Mouse (Mus musculus) ES-Bruce4 (cell line): ENCODE measurements at regions not wholly inside any gene's neighbourhood (a gene's known extent, or its start where the extent isn't known, plus 50 kb on each side); places are given as distances from the start of the nearest gene placed in this dataset.

ENCODE experiments used
- H3K27ac ChIP-seq: 2 replicates; pipeline ENCODE4 v1.5.1; 2012; ENCODE audit warnings: low read length, inconsistent platforms; ENCODE audit not compliant: insufficient read depth
- H3K27me3 ChIP-seq: 2 replicates; pipeline ENCODE4 v1.6.1; 2012; ENCODE audit warnings: mild to moderate bottlenecking, low read length, inconsistent platforms; ENCODE audit not compliant: control insufficient read depth, poor library complexity, insufficient read depth, severe bottlenecking
- H3K36me3 ChIP-seq: 2 replicates; pipeline ENCODE4 v1.6.1; 2012; ENCODE audit warnings: inconsistent platforms, mild to moderate bottlenecking, low read length, moderate library complexity; ENCODE audit not compliant: control insufficient read depth, poor library complexity, insufficient read depth, severe bottlenecking
- H3K4me1 ChIP-seq: one replicate; pipeline ENCODE4 v1.8.1; 2011; ENCODE audit warnings: low read length; ENCODE audit not compliant: control insufficient read depth, insufficient read depth
- H3K4me3 ChIP-seq: 2 replicates; pipeline ENCODE4 v1.5.1; 2011; ENCODE audit warnings: low read depth, mild to moderate bottlenecking, low read length
- H3K9ac ChIP-seq: 2 replicates; pipeline ENCODE4 v1.6.1; 2012; ENCODE audit warnings: low read depth, mild to moderate bottlenecking, inconsistent platforms; ENCODE audit not compliant: poor library complexity, severe bottlenecking
- H3K9me3 ChIP-seq: replicated peaks from 2 replicates; pipeline ENCODE4 v1.6.1; 2012; ENCODE audit warnings: mild to moderate bottlenecking, low read length, inconsistent platforms; ENCODE audit not compliant: control insufficient read depth, poor library complexity, insufficient read depth, severe bottlenecking
- CTCF ChIP-seq: IDR thresholded peaks from one replicate; pipeline ENCODE4 v1.8.1; 2011; ENCODE audit warnings: low read depth, low read length
- EP300 ChIP-seq: IDR thresholded peaks from 2 replicates; pipeline ENCODE4 v1.6.1; 2011; ENCODE audit warnings: low read depth, low read length; ENCODE audit not compliant: insufficient read depth
- POLR2A ChIP-seq: IDR thresholded peaks from one replicate; pipeline ENCODE4 v1.8.1; 2011; ENCODE audit warnings: low read length; ENCODE audit not compliant: insufficient read depth

GRCm38 (mm10) chr10:117463636-117464035, 83.8 kb upstream of the Cpsf6 start:
- TF ChIP-seq POLR2A = no peak
- no peak for TF ChIP-seq EP300
- TF ChIP-seq CTCF = no peak
- no peak overlapping the region for H3K27ac ChIP-seq
- no peak overlapping the region for H3K9ac ChIP-seq
- peaks cover 2% of the 10 kb centered on the region for H3K4me1 ChIP-seq
- H3K9me3 ChIP-seq = no peaks in the 10 kb centered on the region
- H3K4me3 ChIP-seq = no peak overlapping the region
- H3K27me3 ChIP-seq = no peaks in the 10 kb centered on the region
- no peaks in the 10 kb centered on the region for H3K36me3 ChIP-seq

- TF ChIP-seq EP300 (no peak), POLR2A (no peak), CTCF (no peak)
- Histone ChIP-seq H3K36me3 (no peaks in the 10 kb centered on the region), H3K9ac (no peak overlapping the region), H3K27ac (no peak overlapping the region), H3K4me1 (peaks cover 2% of the 10 kb centered on the region), H3K4me3 (no peak overlapping the region), H3K27me3 (no peaks in the 10 kb centered on the region), H3K9me3 (no peaks in the 10 kb centered on the region)
Measured at GRCm38 (mm10) chr10:117462921-117463320, 83.1 kb upstream of the Cpsf6 start.

GRCm38 (mm10) chr10:117461791-117462516, 82.1 kb upstream of the Cpsf6 start:
- TF ChIP-seq POLR2A (no peak), EP300 (no peak), CTCF (no peak)
- Histone ChIP-seq H3K9ac (no peak overlapping the region), H3K36me3 (no peaks in the 10 kb centered on the region), H3K27me3 (no peaks in the 10 kb centered on the region), H3K9me3 (no peaks in the 10 kb centered on the region), H3K27ac (no peak overlapping the region), H3K4me1 (peaks cover 2% of the 10 kb centered on the region), H3K4me3 (no peak overlapping the region)

GRCm38 (mm10) chr10:117461261-117461660, 81.4 kb upstream of the Cpsf6 start:
- Histone ChIP-seq H3K9me3 (no peaks in the 10 kb centered on the region), H3K27ac (no peak overlapping the region), H3K4me3 (no peak overlapping the region), H3K27me3 (no peaks in the 10 kb centered on the region), H3K4me1 (peaks cover 2% of the 10 kb centered on the region), H3K9ac (no peak overlapping the region), H3K36me3 (no peaks in the 10 kb centered on the region)
- TF ChIP-seq CTCF (no peak), EP300 (no peak), POLR2A (no peak)

GRCm38 (mm10) chr10:117460366-117460730, 80.5 kb upstream of the Cpsf6 start:
- Histone ChIP-seq H3K9ac (no peak overlapping the region), H3K9me3 (no peaks in the 10 kb centered on the region), H3K36me3 (no peaks in the 10 kb centered on the region), H3K4me1 (peaks cover 2% of the 10 kb centered on the region), H3K4me3 (no peak overlapping the region), H3K27ac (no peak overlapping the region), H3K27me3 (no peaks in the 10 kb centered on the region)
- TF ChIP-seq EP300 (no peak), POLR2A (no peak), CTCF (no peak)

GRCm38 (mm10) chr10:117459651-117460365, 80.0 kb upstream of the Cpsf6 start:
- H3K36me3 ChIP-seq = no peaks in the 10 kb centered on the region
- peaks cover 2% of the 10 kb centered on the region for H3K4me1 ChIP-seq
- H3K27ac ChIP-seq = no peak overlapping the region
- H3K27me3 ChIP-seq = no peaks in the 10 kb centered on the region
- H3K9ac ChIP-seq = no peak overlapping the region
- no peak for TF ChIP-seq POLR2A
- TF ChIP-seq EP300 = no peak
- TF ChIP-seq CTCF = no peak
- no peaks in the 10 kb centered on the region for H3K9me3 ChIP-seq
- no peak overlapping the region for H3K4me3 ChIP-seq
